Mouse (Mus musculus): ENCODE data around the gene Tmem130.

Tmem130 gene

DNA sequence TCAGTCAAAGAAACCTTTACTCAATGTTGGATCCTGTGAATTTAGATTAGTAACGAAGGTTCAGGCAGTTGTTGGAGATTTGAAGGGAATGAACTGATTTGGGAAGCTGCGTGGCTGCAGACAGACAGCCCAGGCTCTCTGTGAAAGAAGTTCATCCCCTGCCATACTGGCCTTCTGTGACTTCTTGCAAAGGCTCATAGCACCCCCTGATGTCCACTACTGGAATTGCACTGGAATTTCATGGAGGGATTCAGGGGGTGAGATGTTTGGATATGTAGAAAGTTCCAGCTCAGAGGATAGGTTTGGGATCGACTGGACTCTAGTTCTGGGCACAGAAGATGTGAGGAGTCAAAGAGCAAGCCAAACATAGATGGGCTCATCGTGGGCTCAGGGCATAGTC, 27.7 kb downstream of the Tmem130 start:
- peak; percentile 63 for DNase-seq (ENCODE audit: low read depth, low spot score)

DNA sequence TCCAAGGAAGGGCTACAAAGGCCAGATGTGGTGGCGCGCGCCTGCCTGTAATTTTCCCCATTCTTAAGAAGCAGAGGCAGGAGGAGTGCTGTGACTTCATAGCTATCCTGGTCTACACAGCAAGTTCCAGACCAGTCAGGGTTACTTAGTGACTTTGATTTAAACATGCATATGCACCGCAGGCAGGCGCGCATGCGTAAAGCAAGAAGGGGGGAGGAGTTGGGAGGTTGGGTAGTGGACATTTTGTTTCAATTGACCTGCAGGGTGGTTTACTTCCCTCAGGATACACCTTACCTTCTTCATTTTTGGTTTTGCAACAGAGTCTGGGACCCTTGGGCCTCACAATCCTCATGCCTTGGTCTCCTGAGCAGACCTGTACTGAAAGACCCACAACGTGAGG, 32.4 kb downstream of the Tmem130 start:
- no peak for DNase-seq (ENCODE audit: low read depth, low spot score)

DNA sequence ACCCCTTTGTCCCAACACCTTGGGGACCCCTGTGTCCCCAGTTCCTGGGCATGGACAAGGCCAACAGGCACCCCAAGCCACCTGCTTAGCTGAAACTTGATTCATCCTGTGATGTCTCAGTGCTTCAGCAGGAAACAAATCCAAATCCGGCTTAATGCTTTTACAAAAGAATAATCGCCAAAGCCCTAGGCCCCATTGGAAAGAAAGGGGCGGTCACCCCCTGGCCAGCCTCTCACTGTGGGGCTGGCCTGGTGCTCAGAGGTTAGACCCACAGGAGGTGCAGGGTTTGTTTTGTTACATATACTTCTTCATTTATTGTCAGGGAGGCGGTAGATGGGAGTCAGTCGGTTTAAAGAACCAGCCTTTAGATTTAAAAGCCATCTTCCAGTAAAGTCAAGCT, 33.4 kb downstream of the Tmem130 start:
- DNase-seq (ENCODE audit: low read depth, low spot score), result no peak

DNA sequence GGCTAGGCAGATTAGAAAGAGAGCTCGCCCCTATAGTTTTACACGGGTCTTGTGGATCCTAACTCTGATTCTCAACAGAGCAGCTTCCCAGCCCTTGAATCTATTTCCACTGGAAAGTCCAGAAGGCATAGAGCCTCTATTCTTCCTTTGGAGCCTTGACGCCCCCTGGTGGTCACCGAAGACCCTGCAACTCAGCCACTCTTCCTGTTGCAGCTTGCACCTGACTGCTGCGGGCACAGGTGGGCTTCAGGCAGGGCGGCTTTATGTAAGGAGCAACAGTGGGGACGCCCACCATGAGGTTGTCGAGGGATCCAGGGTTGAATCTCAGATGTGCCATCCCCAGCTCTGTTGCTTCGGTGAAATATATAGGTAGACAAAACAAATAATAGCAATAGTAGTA, 34.5 kb downstream of the Tmem130 start:
- peak; percentile 59 for DNase-seq (ENCODE audit: low read depth, low spot score)

DNA sequence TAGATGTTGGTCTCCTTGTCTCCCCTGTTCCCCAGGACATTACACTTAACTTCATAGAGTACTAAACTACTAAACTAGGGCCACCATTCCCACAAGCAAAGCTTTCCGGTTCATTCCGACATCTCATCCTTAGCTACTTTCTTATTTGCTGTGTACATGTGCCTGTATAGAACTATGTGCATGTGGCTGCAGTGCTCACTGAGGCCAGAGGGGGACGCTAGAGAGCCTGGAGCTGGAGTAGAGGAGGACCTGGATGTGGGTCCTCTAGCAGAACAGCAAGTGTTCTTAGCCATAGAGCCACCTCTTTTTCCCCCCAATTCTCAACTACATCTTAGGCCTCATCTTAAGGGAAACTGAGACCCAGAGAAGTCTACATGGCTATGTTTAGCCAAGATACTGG, 36.1 kb downstream of the Tmem130 start:
- no peak for DNase-seq (ENCODE audit: low read depth, low spot score)

DNA sequence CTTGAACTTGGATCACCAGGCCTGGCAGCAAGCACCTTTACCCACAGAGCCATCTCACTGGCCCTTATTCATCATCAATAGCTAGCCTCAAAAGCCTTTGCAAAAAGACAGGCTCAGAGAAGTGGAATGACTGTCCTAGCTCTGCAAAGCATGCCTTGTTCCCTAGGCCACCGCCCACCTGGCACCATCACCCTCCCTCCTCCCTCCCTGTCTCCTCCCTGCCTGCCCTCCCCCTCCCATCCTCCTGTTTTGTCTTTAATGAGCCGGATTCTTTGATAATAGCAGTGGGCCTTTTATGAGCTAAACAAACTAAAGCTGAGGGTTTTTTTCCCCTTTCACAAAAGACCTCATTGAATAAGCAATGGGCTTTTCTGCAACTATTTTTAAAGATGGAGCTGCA, 36.7 kb downstream of the Tmem130 start:
- no peak for DNase-seq (ENCODE audit: low read depth, low spot score)

DNA sequence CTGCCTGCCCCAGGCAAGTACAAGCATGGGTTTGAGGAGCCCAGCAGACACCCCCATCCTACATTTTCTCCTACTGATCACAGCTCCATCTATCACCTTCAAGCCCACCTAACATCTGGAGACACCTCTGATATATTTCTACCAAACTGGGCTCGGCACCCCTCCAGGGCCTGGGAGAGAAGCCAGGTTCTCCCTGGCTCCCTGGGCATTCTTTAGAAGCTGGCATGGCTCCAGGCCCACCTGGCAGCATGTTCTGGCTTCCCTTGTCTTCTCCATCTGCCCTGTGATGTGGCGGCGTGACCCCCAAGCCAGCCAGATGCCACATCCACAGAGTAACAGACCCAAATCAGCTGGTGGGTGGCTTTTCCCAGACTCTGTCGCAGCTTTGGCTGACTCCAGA, 41.3 kb downstream of the Tmem130 start:
- DNase-seq (ENCODE audit: low read depth, low spot score), result no peak

DNA sequence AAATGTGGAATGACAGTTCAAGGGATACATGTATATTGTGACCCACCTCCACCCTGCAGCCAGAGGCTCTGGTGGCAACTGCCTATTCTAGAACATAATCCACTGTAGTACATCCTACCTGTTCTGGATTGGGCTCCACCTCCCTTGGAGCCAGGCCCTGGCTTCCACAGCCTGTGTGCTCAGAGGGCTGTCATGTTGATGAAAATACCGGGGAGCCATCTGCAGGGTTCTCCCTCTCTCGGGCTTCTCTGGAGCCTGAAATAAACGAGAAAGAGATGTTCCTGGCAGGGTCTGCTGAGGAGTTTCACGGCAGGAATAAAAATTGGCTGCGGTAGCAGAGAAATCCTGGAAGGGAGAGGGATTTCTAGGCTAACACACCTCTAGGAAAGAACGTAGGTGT, 41.8 kb downstream of the Tmem130 start:
- no peak for DNase-seq (ENCODE audit: low read depth, low spot score)

DNA sequence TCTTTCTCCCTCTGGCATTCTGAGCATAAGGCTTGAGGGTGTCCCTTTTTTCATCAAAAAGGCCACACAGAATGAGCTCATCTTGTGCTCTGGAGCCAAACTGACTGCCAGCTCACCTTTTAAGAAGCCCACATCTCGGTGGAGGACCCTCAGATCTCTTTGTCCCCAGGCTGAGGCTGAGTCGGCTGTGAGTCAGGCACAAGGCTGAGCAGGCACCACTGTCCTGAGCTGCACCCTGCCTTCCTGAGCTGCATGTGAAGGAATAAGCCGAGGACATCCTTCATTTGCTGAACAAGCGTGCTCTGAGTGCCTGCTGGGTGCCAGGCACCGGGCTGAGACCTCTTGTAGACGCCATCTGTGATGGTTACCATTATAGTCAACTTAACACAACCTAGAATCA, 44.4 kb downstream of the Tmem130 start:
- DNase-seq (ENCODE audit: low read depth, low spot score), result no peak

DNA sequence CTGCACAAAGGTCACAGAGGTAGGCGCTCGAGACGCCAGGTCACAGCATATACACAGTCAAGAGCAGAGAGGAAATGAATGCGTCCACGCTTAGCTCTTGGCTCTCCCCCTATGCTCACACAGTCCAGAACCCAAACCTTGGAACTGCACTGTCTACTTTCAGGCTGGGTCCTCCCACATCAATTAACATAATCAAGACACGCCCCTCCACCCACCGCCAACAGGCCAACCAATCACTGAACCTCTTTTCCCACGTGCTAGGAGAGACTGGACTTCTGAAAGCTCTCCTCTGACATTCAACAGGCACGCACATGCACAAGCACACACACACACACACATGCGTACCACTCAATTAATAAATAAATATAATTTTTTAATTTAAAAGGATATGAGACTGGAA, 48.2 kb downstream of the Tmem130 start:
- DNase-seq (ENCODE audit: low read depth, low spot score), result no peak

DNA sequence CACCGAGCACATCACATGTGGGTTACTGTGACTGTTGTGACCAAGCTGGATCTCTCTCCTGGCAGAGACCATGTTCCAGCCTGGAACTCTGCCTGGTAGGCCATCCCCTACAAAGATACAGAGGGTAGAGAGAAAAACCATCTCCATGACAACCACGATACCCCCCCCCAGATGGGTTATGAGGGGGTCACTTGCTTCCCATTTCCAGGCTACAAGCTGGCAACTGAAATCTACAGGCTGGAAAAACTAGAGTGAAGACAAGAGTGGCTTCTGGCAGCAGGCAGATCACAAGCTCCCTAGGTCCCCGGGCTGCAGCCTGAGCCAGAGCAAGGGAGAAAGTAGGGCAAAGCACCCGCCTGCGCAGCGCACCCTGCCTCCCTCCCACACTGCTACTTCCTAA, 54.0 kb downstream of the Tmem130 start:
- no peak for DNase-seq (ENCODE audit: low read depth, low spot score)

DNA sequence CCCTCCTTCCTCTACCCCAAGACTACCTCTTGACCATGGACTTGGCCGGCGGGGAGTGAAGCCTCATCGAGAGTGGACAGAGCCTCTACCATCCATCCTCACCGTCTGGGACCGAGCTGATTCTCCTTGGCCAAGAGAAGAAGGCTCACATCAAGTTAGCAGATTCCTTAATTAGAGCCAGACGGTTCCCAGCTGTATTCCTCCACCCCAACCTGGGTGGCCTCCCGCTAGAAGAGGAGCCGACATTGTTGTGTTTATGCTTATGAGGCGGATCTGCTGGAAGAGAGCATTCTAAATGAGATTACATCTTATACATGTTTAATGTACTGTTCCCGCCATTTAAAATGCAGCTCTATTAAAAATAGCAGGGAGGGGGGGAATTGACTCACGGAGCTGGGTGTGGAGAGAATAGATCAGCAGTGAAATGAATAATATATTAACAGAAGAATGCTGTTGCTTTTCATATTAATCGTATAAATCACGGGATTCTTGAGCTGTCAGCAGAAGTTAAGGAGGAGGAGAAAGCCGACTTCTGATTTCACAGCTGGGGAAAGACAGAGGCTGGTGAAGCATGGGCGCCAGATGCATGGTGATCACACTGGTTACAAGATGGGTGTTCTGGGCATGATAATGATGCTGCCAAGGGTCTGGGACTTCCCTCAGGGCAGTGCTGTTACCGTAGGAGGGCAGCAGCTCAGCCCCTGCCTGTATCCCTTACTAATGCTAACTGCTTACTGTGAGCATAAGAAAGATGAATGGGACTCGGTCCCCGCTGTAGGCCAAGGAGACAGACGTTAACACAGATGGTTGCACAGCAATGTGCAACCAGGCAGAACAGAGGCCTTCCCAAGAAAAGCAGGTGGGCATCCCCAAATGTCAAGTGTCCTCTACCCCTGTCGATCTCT, 57.9 kb downstream of the Tmem130 start:
- DNase-seq (ENCODE audit: low read depth, low spot score), result no peak

DNA sequence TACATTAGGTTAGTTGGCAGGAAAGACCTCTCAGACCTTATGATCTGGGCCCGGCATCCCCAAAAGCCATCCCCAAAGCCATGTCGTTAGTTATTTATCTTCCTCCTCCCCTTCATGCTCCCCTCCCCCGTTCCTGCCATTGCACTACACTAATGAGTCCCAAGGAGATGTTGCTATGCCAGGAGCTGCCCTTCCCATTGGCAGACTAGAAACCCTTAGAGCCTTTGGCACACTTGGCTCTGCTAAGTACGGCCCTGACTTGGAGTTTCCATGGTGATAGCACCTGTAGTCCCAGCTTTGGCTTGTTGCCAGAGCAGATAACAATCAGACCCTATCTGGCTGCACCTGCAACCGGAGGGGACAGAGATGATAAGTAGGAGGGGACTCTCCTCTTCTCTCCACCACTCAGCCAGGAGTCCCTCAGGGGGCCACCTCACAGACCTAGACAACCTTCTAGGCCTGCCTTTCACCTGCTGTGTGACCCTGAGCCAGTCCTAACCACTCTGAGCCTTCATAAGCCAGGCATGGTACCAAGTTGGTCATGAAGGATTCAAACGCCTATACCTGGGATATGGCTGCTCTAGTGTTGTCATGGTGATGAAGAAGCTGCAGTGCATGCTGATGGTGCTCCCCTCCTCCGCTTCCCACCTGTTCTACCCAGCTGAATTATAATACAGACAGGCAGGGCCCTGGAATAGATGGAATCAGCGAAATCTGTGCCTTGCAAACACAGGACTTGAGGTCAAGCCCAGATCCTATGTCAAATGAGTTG, 66.1 kb downstream of the Tmem130 start:
- no peak for DNase-seq (ENCODE audit: low read depth, low spot score)

DNA sequence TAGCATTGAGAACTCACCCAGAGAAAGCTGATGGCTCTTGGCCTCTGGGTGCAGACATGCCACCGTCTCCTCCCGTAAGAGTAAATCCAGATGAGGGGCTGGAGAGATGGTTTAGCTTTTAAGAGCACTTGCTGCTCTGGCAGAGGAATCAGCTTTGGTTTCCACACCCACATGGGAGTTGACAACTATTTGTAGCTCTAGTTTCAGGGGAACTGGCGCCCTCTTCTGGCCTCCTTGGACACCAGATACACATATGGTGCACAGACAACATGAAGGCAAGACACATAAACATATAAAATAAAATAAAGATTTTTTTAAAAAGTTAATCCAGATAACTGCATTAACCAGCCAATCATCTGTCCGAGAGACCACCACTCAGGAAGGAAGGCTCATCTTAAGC, 67.5 kb downstream of the Tmem130 start:
- DNase-seq (ENCODE audit: low read depth, low spot score), result peak; percentile 10

DNA sequence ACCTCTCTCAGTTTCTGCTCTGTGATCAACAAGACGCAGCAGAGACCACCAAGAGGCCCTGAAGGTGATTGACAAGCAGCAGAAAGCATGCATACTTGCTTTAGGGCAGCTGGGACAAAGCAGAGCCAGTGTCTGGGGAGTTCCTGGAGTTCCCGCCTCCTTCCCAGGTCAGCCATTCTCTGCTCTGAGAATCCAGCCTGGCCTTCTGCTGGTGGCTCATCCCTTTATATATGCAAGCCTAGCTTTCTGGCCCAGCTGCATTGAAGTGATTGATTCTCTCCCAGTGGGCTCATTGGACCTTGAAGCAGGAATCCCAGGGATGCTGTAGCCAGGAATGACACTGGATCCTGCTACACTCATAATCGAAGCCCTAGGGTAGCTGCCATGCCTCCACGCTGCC, 70.2 kb downstream of the Tmem130 start:
- DNase-seq (ENCODE audit: low read depth, low spot score), result no peak

DNA sequence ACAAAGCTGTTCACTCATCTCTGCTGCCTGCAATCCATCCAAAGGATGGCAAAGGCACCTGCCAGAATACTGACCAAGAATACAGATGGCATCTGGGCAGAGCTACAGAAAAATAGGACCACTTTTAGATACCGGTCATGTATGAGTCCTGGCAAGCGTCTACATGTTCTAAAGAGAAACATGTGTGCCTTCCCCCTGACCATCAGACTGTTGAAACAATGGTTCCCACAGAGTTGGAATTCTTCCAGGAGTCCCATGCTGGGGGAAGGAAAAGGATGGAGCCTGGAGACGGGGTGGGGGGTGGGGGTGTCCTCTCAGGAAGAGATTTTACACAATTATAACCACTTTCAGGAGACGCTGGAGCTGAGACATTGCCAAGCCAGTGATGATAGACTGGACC, 73.2 kb downstream of the Tmem130 start:
- DNase-seq (ENCODE audit: low read depth, low spot score), result no peak

All from CD4-positive, CD25-positive, alpha-beta regulatory T cell, adult 2 months (primary cell).